Mouse (Mus musculus) embryonic fibroblast, embryonic 13.5 days (primary cell): ENCODE data around the gene Cdc42bpg. TPM values are rescaled to one million over a fixed set of nuclear protein-coding genes. Genes with fewer than 3 reads are reported as not detected.

Experiments
- H3K27ac ChIP-seq: 2 replicates; pipeline ENCODE4 v1.5.1; 2012; ENCODE audit warnings: low read length, control low read depth, inconsistent platforms; ENCODE audit not compliant: insufficient read depth
- H3K4me1 ChIP-seq: 2 replicates; pipeline ENCODE4 v1.6.1; 2011; ENCODE audit warnings: low read length; ENCODE audit not compliant: control insufficient read depth, insufficient read depth
- H3K4me3 ChIP-seq: 2 replicates; pipeline ENCODE4 v1.5.1; 2011; ENCODE audit warnings: mild to moderate bottlenecking, control low read depth, low read length; ENCODE audit not compliant: insufficient read depth
- CTCF ChIP-seq: IDR thresholded peaks from 2 replicates; pipeline ENCODE4 v1.5.1; 2011; ENCODE audit warnings: mild to moderate bottlenecking, control low read depth, low read length, moderate library complexity, borderline replicate concordance; ENCODE audit not compliant: insufficient read depth
- POLR2A ChIP-seq: IDR thresholded peaks from 2 replicates; pipeline ENCODE4 v1.6.1; 2011; ENCODE audit warnings: low read depth, mild to moderate bottlenecking, control low read depth, low read length, moderate library complexity
- polyA plus RNA-seq: library from polyadenylated mRNA; stranded (reverse); fragments of >200 nt; gene quantifications from 2 replicates; pipeline ENCODE4 v1.2.4, GENCODE M21; 2011; ENCODE audit warnings: low read depth; ENCODE audit not compliant: missing spikeins, insufficient read length

The Cdc42bpg gene
- polyA plus RNA-seq, 1 experiment = 17.0 TPM

- TF ChIP-seq CTCF (no peak), POLR2A (no peak)
- Histone ChIP-seq H3K4me3 (no peak overlapping the region), H3K27ac (peak overlapping the region; percentile 71), H3K4me1 (peaks cover 11% of the 10 kb centered on the region)
Measured at GRCm38 (mm10) chr19:6296551-6297210, 9.6 kb upstream of the Cdc42bpg start.

DNA sequence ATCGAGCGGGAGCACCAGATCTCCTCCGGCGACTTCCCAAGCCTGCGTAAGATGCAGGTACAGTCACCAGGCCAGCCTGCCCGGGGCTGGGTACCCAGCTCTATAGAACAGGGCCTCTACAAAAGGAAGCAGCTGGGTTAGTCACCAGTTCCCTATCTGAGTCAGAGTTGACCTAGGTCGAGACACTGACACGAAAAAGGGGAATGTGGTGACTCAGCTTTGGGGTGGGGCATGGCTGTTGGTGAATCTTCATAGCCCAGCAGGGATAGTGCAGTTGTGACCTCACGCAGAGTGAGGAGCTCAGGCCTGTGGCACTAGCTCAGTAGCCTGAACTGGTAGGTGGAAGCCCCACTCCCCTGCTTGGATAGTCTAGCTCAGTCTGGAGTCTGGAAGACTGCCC, 8.6 kb upstream of the Cdc42bpg start:
- Histone ChIP-seq H3K4me1 (peaks cover 14% of the 10 kb centered on the region), H3K4me3 (no peak overlapping the region), H3K27ac (peak overlapping the region; percentile 71)
- no peak for TF ChIP-seq CTCF
- TF ChIP-seq POLR2A = no peak

DNA sequence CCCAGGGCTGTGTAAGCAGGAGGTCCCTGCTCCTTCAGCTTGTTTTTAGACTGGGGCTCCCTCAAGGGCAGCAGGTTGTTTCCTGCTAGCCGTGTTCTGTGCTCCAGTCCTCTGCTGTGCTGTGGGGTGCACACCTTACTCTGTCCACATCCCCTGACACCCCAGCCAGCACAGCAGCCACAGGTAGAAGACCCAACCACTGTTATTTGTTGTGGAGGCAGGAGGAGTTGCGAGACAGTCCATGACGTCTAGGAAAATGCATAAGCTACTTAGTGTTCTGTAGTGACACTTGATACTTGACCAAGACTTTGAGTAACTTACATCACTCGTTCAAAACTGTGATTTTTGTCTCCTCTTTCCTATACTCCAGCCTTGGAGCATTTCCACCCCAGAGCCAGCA, 7.3 kb upstream of the Cdc42bpg start:
- Histone ChIP-seq H3K4me1 (peaks cover 14% of the 10 kb centered on the region), H3K4me3 (no peak overlapping the region), H3K27ac (no peak overlapping the region)
- TF ChIP-seq CTCF (no peak), POLR2A (no peak)

- Histone ChIP-seq H3K4me1 (peaks cover 14% of the 10 kb centered on the region), H3K4me3 (no peak overlapping the region), H3K27ac (no peak overlapping the region)
- TF ChIP-seq CTCF = no peak
- TF ChIP-seq POLR2A = no peak
Measured at GRCm38 (mm10) chr19:6299450-6300267, 6.6 kb upstream of the Cdc42bpg start.

DNA sequence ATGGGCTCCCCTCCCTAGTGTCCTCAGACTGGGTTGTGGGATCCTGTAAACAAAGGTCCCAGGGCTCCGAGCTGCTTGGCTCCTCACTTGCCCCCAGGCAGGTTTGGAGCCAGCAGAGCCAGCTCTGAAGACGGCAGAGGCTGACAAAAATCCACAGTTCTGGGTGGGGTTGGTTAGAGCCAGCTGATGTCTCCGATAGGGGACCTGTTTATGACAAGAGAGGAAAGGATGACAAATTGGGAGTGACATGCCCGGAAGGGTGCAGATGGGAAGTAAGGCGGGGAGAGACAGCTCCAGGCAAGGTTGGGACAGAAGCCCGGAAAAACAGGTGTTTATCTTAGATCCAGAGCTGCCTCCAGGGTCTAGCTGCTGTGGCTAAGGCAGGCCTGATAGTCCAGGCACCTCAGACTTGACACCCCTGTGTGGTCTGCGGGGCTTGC, 5.8 kb upstream of the Cdc42bpg start:
- TF ChIP-seq CTCF (no peak), POLR2A (no peak)
- Histone ChIP-seq H3K27ac (no peak overlapping the region), H3K4me1 (peaks cover 14% of the 10 kb centered on the region), H3K4me3 (no peak overlapping the region)

GRCm38 (mm10) chr19:6302114-6302513, 4.1 kb upstream of the Cdc42bpg start:
- Histone ChIP-seq H3K4me1 (peaks cover 6% of the 10 kb centered on the region), H3K4me3 (no peak overlapping the region), H3K27ac (peak overlapping the region; percentile 38)
- no peak for TF ChIP-seq CTCF
- TF ChIP-seq POLR2A = no peak

DNA sequence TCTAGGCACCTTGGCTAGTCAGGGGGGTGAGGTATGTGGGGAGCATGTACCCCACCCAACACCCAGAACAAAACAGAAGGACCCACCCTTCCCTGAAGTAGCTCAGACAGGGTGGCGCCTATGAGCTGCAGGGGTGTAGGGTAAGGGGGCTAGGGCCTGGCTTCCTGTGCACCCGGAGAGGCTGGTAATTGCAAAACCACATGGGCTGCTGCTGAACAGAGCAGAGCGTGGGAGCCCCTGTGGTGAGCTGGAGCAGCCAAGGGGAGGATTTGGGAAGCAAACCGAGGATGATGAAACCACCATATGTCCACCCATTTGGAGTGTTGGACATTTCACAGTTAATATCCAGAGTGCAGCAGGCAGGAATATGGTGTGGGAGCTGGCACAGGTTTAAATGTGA, 3.7 kb upstream of the Cdc42bpg start:
- no peak overlapping the region for H3K4me3 ChIP-seq
- peak overlapping the region; percentile 38 for H3K27ac ChIP-seq
- peaks cover 6% of the 10 kb centered on the region; the same call in 1 of the 2 replicates for H3K4me1 ChIP-seq
- no peak for TF ChIP-seq POLR2A
- TF ChIP-seq CTCF = no peak

DNA sequence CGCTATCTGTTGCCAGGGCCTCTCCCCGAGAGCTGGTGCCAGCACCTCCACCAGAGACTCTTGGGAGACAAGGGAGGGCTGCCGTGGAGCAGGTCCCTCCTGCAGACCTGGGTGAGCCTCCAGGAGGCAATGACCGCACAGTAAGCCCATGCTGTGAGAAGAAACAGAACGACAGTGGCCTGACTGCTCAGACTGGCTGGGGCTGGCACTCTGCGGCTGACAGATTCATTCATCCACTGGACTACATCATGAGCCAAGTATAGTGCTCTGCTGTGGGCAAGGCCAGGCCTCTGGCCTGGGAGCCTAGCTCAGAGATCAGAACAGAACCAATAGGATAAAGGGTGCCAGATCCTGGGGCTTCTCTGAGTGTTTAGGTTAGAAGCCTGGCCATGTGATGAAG, 2.4 kb upstream of the Cdc42bpg start:
- no peak for TF ChIP-seq POLR2A
- no peak for TF ChIP-seq CTCF
- Histone ChIP-seq H3K4me1 (peaks cover 7% of the 10 kb centered on the region; the same call in 1 of the 2 replicates), H3K4me3 (no peak overlapping the region), H3K27ac (no peak overlapping the region)

GRCm38 (mm10) chr19:6304787-6305516, 1.3 kb upstream of the Cdc42bpg start:
- no peak overlapping the region for H3K27ac ChIP-seq
- TF ChIP-seq CTCF (peak; percentile 82), POLR2A (no peak)
- H3K4me3 ChIP-seq = no peak overlapping the region
- H3K4me1 ChIP-seq = peaks cover 7% of the 10 kb centered on the region; the same call in 1 of the 2 replicates
